Mouse (Mus musculus): Measurements from ENCODE around the gene Nfx1.

Gene Nfx1

DNA sequence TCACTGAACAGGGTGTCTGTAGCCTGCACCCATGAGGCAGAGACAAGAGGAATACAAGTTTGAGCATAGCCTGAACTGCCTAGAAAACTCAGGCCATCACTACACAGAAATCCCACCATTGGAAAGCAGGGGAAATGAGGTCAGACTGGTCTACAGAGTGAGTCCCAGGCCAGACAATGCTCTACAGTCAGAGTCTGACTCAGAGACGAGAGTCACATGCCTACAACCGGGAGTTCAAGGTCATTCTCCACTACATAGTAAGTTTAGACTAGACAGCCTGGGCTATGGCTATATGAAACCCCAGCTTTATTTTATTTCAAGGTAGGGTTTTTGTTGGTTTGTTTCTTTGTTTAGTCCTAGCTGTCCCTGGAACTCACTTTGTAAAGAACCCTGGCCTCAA is 78.2 kb downstream of the Nfx1 start:
- DNase-seq, result no peak

DNA sequence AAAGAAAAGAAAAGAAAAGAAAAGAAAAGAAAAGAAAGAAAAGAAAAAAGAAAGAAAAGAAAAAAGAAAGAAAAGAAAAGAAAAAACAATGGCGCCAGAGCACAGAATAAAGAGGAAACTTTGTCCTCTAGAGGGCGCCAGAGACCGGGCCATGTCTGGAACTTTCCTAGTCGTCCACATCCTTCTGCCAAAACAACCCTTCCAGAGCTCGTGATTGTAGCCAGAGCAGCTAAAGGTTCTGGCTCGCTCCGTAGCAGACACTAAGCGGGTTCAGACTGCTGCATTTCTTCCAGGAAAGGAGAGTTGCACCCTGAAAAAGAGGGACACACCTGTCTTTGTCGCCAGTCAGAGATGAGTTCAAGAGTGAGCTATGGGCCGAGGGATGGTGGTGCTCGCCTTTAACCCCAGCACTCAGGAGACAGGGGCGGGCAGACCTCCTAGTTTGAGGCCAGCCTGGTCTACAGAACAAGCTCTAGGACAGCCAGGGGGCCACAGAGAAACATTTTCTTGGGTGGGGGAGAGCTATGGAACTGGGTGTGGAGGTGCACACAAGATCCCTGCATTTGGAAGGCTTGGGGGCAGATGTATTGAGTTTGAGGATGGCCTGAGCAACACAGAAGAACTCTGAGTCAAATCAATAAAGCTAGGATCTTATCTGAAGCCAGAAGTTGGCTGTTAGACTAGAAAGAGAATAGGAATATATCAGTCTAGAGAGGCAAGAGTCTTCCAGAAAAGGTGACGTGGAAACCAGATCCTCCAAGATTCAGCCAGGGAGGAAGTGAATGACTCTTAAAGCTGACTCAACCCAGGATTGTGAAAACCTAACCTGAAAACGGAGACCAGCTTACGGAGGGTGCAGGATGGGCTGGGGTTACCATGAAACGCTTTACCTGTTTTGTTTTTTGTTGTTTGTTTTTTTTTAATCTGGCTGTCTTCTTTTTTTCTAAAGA is 80.3 kb downstream of the Nfx1 start:
- DNase-seq, result peak; percentile 59

DNA sequence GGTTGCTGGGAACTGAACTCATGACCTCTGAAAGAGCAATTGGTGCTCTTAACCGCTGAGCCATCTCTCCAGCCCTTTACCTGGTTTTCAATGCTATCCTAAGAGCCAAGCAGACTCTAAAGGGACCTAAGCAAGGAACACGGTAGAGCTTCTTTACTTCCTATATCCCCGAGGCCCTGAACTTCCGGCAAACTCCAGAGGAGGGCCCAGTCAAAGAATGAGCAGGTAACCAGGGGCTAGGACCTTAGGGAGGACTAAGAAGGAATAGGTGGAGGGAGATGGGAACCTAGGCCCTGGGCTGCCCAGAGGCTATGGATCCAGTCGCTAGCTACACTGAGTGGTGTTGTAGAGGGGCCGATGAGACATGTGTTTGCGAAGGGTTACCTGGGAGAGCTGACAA is 81.1 kb downstream of the Nfx1 start:
- no peak for DNase-seq

DNA sequence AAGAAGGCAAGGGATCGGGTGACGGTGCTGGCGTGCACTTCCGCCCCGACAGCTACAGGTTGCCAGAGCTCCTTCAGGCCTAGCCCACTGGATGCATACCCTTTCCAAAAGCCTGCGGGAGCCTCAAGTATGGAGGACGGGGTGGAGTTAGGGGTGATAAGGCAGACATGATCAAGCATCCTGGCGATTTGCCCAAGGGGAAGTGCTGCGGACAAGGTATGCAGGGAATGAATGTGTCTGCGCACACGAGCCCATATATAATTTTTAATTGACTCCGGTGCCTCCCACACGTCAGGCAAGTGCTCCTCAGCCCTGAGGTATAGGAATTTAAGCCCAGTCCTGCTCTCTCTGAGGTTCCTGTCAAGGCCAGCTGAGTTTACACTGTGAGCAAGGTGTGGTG is 84.4 kb downstream of the Nfx1 start:
- no peak for DNase-seq

DNA sequence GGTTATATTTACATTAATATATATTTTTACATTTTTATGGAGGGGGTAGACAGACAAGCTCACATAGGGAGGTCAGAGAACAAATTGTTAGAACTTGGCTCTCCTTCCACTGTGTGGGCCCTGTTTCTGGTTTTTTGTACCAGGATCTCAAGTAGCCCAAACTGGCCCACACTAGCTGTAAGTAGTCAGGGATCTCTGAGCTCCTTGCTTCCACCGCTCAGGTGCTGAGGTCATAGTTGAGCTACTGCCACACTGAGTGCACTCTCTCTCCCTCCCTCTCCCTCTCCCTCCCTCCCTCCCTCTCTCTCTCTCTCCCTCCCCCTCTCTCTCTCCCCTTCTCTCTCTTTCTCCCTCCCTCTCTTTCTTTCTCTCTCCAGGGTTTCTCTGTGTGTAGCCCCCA is 85.5 kb downstream of the Nfx1 start:
- peak; percentile 69 for DNase-seq

DNA sequence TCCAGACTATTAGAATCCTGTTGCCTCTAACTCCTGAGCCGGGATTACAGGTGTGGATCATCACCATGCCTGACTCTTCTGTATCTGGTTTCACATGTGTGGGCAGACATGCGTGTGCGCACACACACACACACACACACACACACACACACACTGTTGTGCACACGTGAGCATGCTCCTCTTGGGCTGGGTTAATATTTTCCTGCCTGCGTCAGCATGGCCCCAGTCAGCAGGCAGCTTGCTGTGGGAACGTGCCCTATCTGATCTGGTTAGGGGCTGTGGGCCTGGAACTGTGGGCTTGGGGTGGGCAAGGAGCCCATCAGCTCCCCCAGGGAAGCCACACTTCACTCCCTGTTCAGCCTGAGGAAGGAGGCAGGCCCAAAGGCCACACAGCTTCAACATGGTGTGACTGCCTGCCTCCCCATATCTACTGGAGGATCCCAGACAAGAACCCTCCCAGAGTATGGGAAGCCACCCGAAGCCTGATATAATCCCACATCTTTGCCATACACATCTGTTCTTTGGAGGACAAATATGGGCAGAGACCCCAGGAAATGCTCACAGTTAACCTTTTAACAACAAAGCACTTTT is 86.1 kb downstream of the Nfx1 start:
- peak; percentile 57 for DNase-seq

DNA sequence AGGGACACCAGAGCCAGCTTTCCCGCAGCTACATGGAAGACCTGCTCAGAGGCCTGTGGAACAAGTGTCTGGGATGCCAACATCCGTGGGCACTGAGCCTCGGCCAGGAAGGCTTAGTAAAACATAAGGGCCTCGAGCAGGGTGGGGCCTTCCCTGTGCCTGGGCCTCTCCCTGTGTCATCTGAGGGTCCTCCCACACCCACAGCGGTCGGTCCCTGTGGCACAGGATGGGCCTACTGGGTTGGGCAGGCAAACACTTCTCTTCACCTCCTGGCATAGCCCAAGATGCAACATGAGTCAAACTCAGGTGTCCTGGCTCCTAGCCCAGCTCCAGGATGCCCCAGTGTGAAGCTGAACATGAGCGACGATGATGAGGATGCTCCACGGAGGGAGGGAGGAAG is 86.7 kb downstream of the Nfx1 start:
- no peak for DNase-seq

DNA sequence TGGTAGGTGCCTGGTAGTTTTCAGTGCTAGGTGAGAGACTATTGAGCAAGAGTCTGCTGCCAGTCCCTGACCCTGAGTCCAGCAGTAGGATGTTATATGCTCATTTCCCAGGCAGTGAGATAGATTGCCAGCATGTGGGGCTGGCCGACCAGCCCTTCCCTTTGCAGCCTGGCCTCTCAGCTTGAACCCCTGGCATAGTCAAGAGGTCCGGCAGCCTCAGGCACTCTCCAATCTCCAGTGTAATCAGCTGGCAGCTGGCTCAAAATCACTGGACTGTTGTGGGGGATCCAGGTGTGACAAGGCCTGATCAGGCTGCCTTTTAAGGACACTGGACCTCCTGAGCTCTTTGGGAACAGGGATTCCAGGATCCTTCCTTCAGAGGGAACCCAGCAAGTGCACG is 92.6 kb downstream of the Nfx1 start:
- peak; percentile 46 for DNase-seq

DNA sequence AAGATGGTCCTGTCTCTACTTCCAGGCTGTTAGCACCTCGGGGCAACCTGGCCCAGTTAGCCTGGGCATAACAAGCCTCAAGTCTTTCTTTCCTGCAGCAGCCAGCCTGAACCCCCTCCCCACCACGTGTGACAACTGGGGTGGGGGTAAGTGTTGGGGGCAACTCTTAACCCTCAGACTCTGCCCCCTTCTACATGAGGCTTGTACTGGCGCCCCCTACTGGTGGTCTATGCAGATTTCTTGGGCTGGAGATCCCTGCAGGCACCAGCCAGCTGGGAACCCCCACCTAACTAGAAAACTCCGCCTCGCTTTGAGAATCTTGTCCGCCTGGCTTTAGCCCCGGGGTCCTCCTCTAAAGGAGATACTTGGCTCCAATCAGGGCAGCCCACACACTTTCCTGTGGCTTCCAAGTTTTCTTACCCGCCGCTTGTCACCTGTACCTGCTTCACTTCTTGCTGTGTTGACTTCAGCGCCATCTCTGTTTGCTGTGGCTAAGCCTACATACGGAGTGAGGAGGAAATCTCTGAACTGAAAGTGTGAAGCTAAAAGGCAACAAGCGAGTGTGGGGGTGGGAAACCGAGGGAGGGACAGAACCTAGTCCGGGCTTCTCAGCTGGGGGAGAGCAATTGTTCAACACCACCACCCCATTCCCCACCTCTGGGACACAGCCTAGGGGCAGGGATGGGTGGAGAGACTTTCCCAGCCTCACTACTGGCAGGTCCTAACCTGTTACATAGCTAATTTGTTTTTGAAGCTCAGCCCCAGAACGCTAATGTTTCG is 93.4 kb downstream of the Nfx1 start:
- no peak for DNase-seq

DNA sequence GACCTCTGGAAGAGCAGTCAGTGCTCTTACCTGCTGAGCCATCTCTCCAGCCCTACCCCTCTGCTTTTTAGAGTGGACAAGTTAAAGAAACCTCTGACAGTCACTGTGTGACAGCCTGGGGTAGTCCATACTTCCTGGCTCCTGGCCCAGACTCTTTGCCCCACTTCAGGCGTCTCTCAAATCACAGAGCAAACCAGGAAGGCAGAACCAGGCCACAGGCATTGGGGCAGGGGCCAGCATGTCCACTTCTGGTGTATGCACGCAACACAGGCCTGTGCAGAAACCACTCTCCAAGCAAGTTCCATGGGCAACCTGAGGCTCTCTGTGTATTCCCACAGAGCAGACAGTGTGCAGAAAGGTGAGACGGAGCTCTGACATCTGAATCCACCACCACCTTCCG is 94.5 kb downstream of the Nfx1 start:
- no peak for DNase-seq

DNA sequence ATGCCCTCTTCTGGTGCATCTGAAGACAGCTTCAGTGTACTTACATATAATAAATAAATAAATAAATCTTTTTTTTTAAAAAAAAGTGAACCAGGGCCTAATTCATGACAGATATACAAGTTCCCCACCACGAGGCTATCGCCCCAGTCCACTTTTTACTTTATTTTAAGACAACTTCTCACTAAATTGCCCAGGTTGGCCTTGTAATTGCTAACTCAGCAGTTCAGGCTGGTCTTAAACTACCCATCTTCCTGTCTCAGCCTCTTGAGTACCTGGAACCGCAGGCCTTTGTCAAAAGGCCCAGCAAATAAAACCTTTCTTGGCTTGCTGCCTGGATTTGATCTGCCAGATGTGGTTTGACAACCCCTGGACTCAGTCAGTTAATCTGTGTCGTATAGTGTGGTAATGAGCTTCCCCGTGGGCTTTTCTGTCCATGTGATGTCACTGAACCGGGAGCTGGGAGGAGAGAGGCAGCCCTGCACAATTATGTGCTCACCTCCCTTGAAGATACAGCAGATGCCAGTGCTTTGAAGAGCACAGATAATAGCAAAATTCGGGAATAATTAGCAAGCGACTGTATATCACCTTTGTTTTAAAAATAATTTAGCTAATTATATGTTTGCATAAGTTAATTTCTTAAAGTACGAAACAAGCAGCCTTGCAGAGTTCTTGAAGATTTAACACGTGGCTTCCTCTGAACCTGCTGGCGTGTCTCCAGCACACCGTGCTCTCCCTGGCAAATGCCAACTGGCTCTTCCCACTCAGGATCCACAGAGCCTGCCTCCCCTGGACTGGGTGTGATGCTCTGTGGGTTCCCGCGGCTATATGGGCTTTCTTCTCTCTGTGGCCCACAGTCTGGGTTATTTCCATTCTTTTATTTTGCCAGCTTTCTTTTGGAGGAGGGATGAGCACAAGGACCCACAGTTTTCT is 101.1 kb downstream of the Nfx1 start:
- no peak for DNase-seq

DNA sequence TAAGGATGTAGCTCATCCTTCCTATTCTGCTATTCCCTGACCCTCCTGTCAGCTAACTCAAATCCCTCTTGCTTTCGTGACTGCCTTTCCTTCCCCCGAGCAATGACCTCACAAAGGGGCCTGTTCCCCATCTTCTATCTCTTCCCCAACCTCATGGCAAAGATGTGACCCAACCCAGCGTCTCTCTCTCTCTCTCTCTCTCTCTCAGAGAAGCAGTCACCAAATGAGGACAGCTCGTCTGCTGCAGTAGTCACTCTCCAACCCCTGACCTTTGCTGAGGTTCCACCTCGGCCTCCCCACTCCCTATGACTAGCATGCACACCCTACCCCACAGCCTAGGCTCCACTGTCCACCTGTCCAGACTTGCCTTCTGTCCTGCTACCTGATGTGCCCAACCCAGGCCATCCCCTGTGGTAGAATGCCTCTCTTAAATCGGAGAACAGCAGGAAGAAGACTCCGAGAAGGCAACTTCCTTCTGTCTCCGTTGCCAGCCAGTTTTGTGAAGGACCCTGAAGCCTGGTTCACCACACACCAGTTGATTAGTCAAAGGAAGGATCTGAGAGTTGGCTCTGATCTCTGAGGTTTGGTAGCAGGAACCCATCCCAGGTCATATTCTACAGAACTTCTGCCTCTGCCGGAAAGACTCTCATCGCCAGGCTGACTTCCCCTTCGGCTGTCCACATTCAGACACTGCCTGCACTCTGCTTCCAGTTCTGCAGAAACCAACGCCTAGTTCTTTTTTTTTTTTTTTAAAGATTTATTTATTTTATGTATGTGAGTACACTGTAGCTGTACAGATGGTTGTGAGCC is 102.5 kb downstream of the Nfx1 start:
- no peak for DNase-seq

DNA sequence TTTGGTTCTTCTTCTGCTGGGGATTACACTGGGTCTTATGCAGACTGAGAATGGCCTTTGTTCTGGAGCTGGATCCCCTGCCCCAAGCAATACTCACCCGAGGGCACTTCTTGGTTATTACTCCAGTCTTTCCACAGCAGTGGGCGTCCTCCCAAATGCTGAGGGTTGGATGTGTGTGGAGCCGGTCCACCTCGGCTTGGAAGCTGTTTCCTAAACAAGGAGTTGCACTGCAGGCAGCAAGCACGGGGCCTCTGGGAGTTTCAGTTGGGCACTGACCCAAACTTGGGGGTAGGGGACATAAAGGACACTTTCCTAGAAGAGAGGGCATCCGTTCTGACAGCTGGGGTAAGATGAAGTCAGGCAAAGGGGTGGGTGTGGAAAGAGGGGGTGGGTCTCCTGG is 103.8 kb downstream of the Nfx1 start:
- DNase-seq, result no peak

Data from kidney, adult 11 months (tissue).